Mouse (Mus musculus) olfactory bulb, adult 2 months (tissue): ENCODE results near the gene Tigd3. TPM values are rescaled to one million over a fixed set of nuclear protein-coding genes. Genes with fewer than 3 reads are reported as not detected.

ENCODE experiments used
- H3K27ac ChIP-seq: fragments of 200-500 bp; 2 replicates; pipeline ENCODE4 v1.5.1; 2012; ENCODE audit warnings: low read depth, low read length; ENCODE audit not compliant: insufficient read depth
- H3K4me1 ChIP-seq: fragments of 200-500 bp; 2 replicates; pipeline ENCODE4 v1.6.1; 2012; ENCODE audit warnings: low read length; ENCODE audit not compliant: control insufficient read depth, insufficient read depth
- H3K4me3 ChIP-seq: fragments of 200-500 bp; 2 replicates; pipeline ENCODE4 v1.5.1; 2012; ENCODE audit warnings: mild to moderate bottlenecking, low read depth, low read length, moderate library complexity; ENCODE audit not compliant: insufficient read depth
- CTCF ChIP-seq: fragments of 200-500 bp; IDR thresholded peaks from 2 replicates; pipeline ENCODE4 v1.5.1; 2012; ENCODE audit warnings: low read depth, mild to moderate bottlenecking, low read length, moderate library complexity; ENCODE audit not compliant: insufficient read depth
- POLR2A ChIP-seq: fragments of 200-500 bp; IDR thresholded peaks from 2 replicates; pipeline ENCODE4 v1.6.1; 2012; ENCODE audit warnings: mild to moderate bottlenecking, low read depth, low read length, moderate library complexity; ENCODE audit not compliant: insufficient read depth
- WGBS: fragments of 180-500 bp; shearing (Covaris S2); methylation state at CpG from one replicate; pipeline ENCODE4 v1.1.7; 2018; 5-methylcytosine and 5-hydroxymethylcytosine counted together
- polyA plus RNA-seq: library from polyadenylated mRNA; stranded (reverse); fragments of >200 nt; gene quantifications from 2 replicates; pipeline ENCODE4 v1.2.4, GENCODE M21; 2012; ENCODE audit warnings: low replicate concordance; ENCODE audit not compliant: missing spikeins, insufficient read depth, insufficient read length

The Tigd3 gene
- polyA plus RNA-seq, 1 experiment: not detected

- Histone ChIP-seq H3K4me1 (peaks cover 11% of the 10 kb centered on the region; the same call in 1 of the 2 replicates), H3K27ac (no peak overlapping the region; the same call in 1 of the 2 replicates), H3K4me3 (peak overlapping the region; percentile 52)
- WGBS: under 1% methylated on average over 38 of the region's 38 CpGs
- TF ChIP-seq POLR2A (no peak), CTCF (peak; percentile 78)
Measured at GRCm38 (mm10) chr19:5923990-5924712, 30.2 kb upstream of the Tigd3 start.

GRCm38 (mm10) chr19:5922963-5923362 lies 29.0 kb upstream of the Tigd3 start:
- Histone ChIP-seq H3K4me3 (no peak overlapping the region), H3K4me1 (peaks cover 11% of the 10 kb centered on the region; the same call in 1 of the 2 replicates), H3K27ac (no peak overlapping the region)
- TF ChIP-seq POLR2A: no peak
- no peak for TF ChIP-seq CTCF
- 97% methylated on average over 3 of the region's 3 CpGs for WGBS

GRCm38 (mm10) chr19:5922119-5922942 lies 28.4 kb upstream of the Tigd3 start:
- H3K27ac ChIP-seq: no peak overlapping the region
- peaks cover 11% of the 10 kb centered on the region; the same call in 1 of the 2 replicates for H3K4me1 ChIP-seq
- TF ChIP-seq POLR2A (no peak), CTCF (no peak)
- WGBS: 79% methylated on average over 15 of the region's 15 CpGs
- H3K4me3 ChIP-seq: no peak overlapping the region

- Histone ChIP-seq H3K4me1 (peaks cover 11% of the 10 kb centered on the region; the same call in 1 of the 2 replicates), H3K4me3 (no peak overlapping the region), H3K27ac (no peak overlapping the region)
- no peak for TF ChIP-seq POLR2A
- TF ChIP-seq CTCF: no peak
- 35% methylated on average over 9 of the region's 9 CpGs for WGBS
Measured at GRCm38 (mm10) chr19:5921715-5922114, 27.8 kb upstream of the Tigd3 start.

- Histone ChIP-seq H3K4me1 (peaks cover 11% of the 10 kb centered on the region), H3K4me3 (peak within 1 kb of the TSS; percentile 89), H3K27ac (peak within 1 kb of the TSS; percentile 82)
- WGBS: 17% methylated on average over 13 of the region's 13 CpGs
- no peak for TF ChIP-seq CTCF
- peak; percentile 21; the same call in 1 of the 2 replicates for TF ChIP-seq POLR2A
Measured at GRCm38 (mm10) chr19:5913007-5913719, 19.2 kb upstream of the Tigd3 start, which contains the start of gene Dpf2. Gene Dpf2, minus strand, starts transcription at chr19:5913010.

GRCm38 (mm10) chr19:5912103-5913006 lies 18.4 kb upstream of the Tigd3 start:
- under 1% methylated on average over 59 of the region's 59 CpGs for WGBS
- TF ChIP-seq POLR2A: peak; percentile 74
- no peak for TF ChIP-seq CTCF
- peak overlapping the region; percentile 82 for H3K27ac ChIP-seq
- H3K4me3 ChIP-seq: peak overlapping the region; percentile 89
- H3K4me1 ChIP-seq: peaks cover 11% of the 10 kb centered on the region

- no peak for TF ChIP-seq POLR2A
- TF ChIP-seq CTCF: no peak
- Histone ChIP-seq H3K4me3 (peak overlapping the region; percentile 89), H3K27ac (peak overlapping the region; percentile 68), H3K4me1 (peaks cover 11% of the 10 kb centered on the region)
- WGBS: 2% methylated on average over 14 of the region's 14 CpGs
Measured at GRCm38 (mm10) chr19:5911430-5912102, 17.6 kb upstream of the Tigd3 start.
